Mouse (Mus musculus) embryonic facial prominence, embryonic 12.5 days (tissue): ENCODE measurements around the gene Vwa3b. TPM values are rescaled to one million over a fixed set of nuclear protein-coding genes. Genes with fewer than 3 reads are reported as not detected.

ENCODE experiments used
- ATAC-seq: fragments of 200-750 bp; cut with Nextera tagmentation; 2 replicates; pipeline ENCODE4 v1.8.0; 2017; ENCODE audit not compliant: insufficient number of reproducible peaks, insufficient read depth, low FRiP score, low TSS enrichment
- H3K27ac ChIP-seq: fragments of 300-500 bp; sonication (generic); 2 replicates; pipeline ENCODE4 v1.5.1; 2016; ENCODE audit warnings: mild to moderate bottlenecking
- H3K27me3 ChIP-seq: fragments of 300-500 bp; sonication (generic); 2 replicates; pipeline ENCODE4 v1.6.1; 2016; ENCODE audit warnings: mild to moderate bottlenecking, moderate library complexity
- H3K36me3 ChIP-seq: fragments of 300-500 bp; sonication (generic); 2 replicates; pipeline ENCODE4 v1.6.1; 2016; ENCODE audit warnings: mild to moderate bottlenecking
- H3K4me1 ChIP-seq: fragments of 300-500 bp; sonication (generic); 2 replicates; pipeline ENCODE4 v1.6.1; 2016
- H3K4me2 ChIP-seq: fragments of 300-500 bp; sonication (generic); replicated peaks from 2 replicates; pipeline ENCODE4 v1.6.1; 2016; ENCODE audit warnings: mild to moderate bottlenecking, moderate library complexity
- H3K4me3 ChIP-seq: fragments of 300-500 bp; sonication (generic); 2 replicates; pipeline ENCODE4 v1.5.1; 2016; ENCODE audit warnings: mild to moderate bottlenecking
- H3K9ac ChIP-seq: fragments of 300-500 bp; sonication (generic); 2 replicates; pipeline ENCODE4 v1.6.1; 2016; ENCODE audit warnings: mild to moderate bottlenecking, moderate library complexity
- H3K9me3 ChIP-seq: fragments of 300-500 bp; sonication (generic); 2 replicates; pipeline ENCODE4 v1.6.1; 2016; ENCODE audit warnings: mild to moderate bottlenecking, moderate library complexity
- WGBS: fragments of 180-500 bp; shearing (Covaris S2); methylation state at CpG from one replicate; pipeline ENCODE4 v1.1.7; 2016; 5-methylcytosine and 5-hydroxymethylcytosine counted together
- polyA plus RNA-seq: library from polyadenylated mRNA; unstranded; fragments of >200 nt; fragmentation: Nextera tagmentation; extraction: Ambion mirVana; gene quantifications from 2 replicates; pipeline ENCODE4 v1.2.1, GENCODE M21; 2016

The Vwa3b gene
- polyA plus RNA-seq, 1 experiment from 2014 or later, result 1.8 TPM

GRCm38 (mm10) chr1:37041126-37041525, 14.7 kb downstream of the Vwa3b start:
- no peaks in the 10 kb centered on the region for H3K27me3 ChIP-seq
- no peaks in the 10 kb centered on the region for H3K9me3 ChIP-seq
- no peak overlapping the region for H3K9ac ChIP-seq
- H3K4me2 ChIP-seq, result no peak overlapping the region
- no peak for ATAC-seq
- 88% methylated on average over 7 of the region's 7 CpGs for WGBS
- peaks cover 5% of the 10 kb centered on the region for H3K4me1 ChIP-seq
- no peak overlapping the region for H3K4me3 ChIP-seq
- H3K27ac ChIP-seq, result no peak overlapping the region
- no peaks in the 10 kb centered on the region for H3K36me3 ChIP-seq

GRCm38 (mm10) chr1:37041856-37042255, 15.5 kb downstream of the Vwa3b start:
- H3K4me3 ChIP-seq, result no peak overlapping the region
- no peaks in the 10 kb centered on the region for H3K9me3 ChIP-seq
- WGBS, result 87% methylated on average over 5 of the region's 5 CpGs
- ATAC-seq, result no peak
- H3K36me3 ChIP-seq, result no peaks in the 10 kb centered on the region
- no peak overlapping the region for H3K27ac ChIP-seq
- no peak overlapping the region for H3K9ac ChIP-seq
- H3K27me3 ChIP-seq, result no peaks in the 10 kb centered on the region
- peaks cover 5% of the 10 kb centered on the region for H3K4me1 ChIP-seq
- no peak overlapping the region for H3K4me2 ChIP-seq

DNA sequence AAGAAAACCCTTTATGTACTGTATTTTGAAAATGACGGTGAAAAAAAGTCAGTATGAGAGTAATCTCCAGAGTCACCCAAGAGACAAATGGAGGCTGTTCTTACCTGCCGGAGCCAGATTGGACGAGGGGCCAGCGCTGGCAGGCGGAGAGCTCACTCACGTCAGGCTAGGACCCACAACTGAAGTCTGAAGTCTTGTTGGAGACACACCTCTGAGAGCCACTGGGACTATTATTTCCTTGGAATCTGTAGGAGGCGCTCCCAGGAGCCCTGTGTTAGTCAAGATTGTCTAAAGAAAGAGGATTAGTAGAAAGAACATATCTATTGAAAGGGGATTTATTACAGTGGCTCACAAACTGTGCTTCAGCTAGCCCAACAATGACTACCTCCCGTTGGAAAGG, 16.4 kb downstream of the Vwa3b start:
- Histone ChIP-seq H3K4me2 (no peak overlapping the region), H3K27ac (no peak overlapping the region), H3K36me3 (0 out of 2 replicates have a peak, but pooled peaks cover 2% of the 10 kb centered on the region), H3K4me3 (no peak overlapping the region), H3K27me3 (no peaks in the 10 kb centered on the region), H3K4me1 (peaks cover 5% of the 10 kb centered on the region), H3K9ac (no peak overlapping the region), H3K9me3 (peaks cover 2% of the 10 kb centered on the region; the same call in 1 of the 2 replicates)
- 86% methylated on average over 8 of the region's 8 CpGs for WGBS
- ATAC-seq, result no peak

- H3K4me1 ChIP-seq, result peaks cover 5% of the 10 kb centered on the region
- no peak for ATAC-seq
- peaks cover 5% of the 10 kb centered on the region; the same call in 1 of the 2 replicates for H3K9me3 ChIP-seq
- no peak overlapping the region for H3K9ac ChIP-seq
- 92% methylated on average over 3 of the region's 3 CpGs for WGBS
- H3K4me2 ChIP-seq, result no peak overlapping the region
- no peak overlapping the region for H3K27ac ChIP-seq
- no peaks in the 10 kb centered on the region for H3K27me3 ChIP-seq
- H3K36me3 ChIP-seq, result 0 out of 2 replicates have a peak, but pooled peaks cover 3% of the 10 kb centered on the region
- H3K4me3 ChIP-seq, result no peak overlapping the region
Measured at GRCm38 (mm10) chr1:37043196-37043595, 16.8 kb downstream of the Vwa3b start.

DNA sequence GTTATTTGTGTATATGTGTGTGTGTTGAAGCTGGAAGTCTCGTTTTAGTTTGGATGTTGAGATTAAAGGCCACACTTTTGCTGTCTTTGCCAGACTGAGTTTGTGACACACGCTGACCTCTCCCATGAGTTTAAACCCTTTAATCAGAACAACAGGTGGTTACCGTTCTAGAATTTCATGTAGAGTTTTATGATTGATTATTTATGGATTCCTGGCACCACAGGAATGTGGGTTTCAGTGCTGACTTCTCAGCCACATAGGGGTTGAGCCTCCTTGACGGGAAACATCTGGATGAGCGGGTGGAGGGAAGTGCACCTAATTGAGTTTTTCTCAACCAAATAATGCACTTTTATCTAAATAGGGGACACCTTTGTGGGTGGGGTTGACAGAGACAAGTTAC, 19.1 kb downstream of the Vwa3b start:
- 28% methylated on average over 5 of the region's 5 CpGs for WGBS
- Histone ChIP-seq H3K4me3 (no peak overlapping the region), H3K9ac (no peak overlapping the region), H3K27me3 (no peaks in the 10 kb centered on the region), H3K4me2 (no peak overlapping the region; the same call in 1 of the 2 replicates), H3K9me3 (peaks cover 5% of the 10 kb centered on the region; the same call in 1 of the 2 replicates), H3K27ac (peak overlapping the region; percentile 67; the same call in 1 of the 2 replicates), H3K36me3 (0 out of 2 replicates have a peak, but pooled peaks cover 3% of the 10 kb centered on the region), H3K4me1 (peaks cover 5% of the 10 kb centered on the region)
- ATAC-seq, result no peak

GRCm38 (mm10) chr1:37049159-37049558, 22.8 kb downstream of the Vwa3b start:
- H3K4me3 ChIP-seq, result no peak overlapping the region

GRCm38 (mm10) chr1:37053691-37054090, 27.3 kb downstream of the Vwa3b start:
- Histone ChIP-seq H3K9me3 (no peaks in the 10 kb centered on the region), H3K9ac (no peak overlapping the region), H3K4me3 (no peak overlapping the region), H3K36me3 (no peaks in the 10 kb centered on the region), H3K27ac (no peak overlapping the region), H3K4me1 (peaks cover 4% of the 10 kb centered on the region; the same call in 1 of the 2 replicates), H3K27me3 (no peaks in the 10 kb centered on the region), H3K4me2 (no peak overlapping the region)
- ATAC-seq, result no peak
- 48% methylated on average over 4 of the region's 4 CpGs for WGBS

More at GRCm38 (mm10) chr1:37049159-37049558, 22.8 kb downstream of the Vwa3b start:
- H3K9ac ChIP-seq, result no peak overlapping the region
- no peak for ATAC-seq
- H3K4me1 ChIP-seq, result peaks cover 9% of the 10 kb centered on the region
- WGBS, result 38% methylated on average over 4 of the region's 4 CpGs
- H3K9me3 ChIP-seq, result peaks cover 5% of the 10 kb centered on the region; the same call in 1 of the 2 replicates
- H3K4me2 ChIP-seq, result no peak overlapping the region
- H3K27ac ChIP-seq, result no peak overlapping the region
- H3K27me3 ChIP-seq, result no peaks in the 10 kb centered on the region
- 0 out of 2 replicates have a peak, but pooled peaks cover 3% of the 10 kb centered on the region for H3K36me3 ChIP-seq

DNA sequence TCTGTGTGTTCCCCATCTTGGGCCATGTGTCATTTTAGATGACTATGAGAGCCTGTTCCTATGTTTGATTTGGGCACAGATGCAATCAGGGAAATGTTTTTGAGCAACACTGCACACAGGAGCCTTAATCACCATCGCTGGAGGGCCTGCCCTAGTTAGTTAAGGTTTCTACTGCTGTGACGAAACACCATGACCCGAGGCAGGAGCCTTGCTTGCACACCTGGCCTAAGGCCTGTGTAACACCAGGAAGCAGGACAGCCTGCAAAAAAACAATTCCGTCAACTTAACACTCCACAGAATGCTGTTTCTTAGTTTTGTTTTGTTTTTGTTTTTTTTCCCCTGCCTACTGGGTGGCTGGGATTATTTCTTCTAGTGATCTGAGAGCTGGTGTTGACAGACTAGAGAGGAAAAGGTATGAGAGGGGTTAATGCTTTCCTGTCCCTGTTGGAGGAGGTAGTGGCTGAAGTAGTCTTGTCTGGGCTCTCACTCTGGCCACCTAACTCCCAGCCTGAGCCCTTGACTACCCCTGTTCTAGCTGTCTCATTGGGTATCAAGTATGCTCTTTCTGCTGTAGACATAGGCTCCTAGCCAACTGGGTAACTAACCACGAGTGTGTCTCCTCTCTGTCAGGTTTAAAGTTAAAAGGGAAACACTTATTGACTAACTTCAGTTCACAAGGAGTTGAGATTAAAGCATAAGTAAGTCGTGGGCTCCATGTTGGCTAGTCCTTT, 30.6 kb downstream of the Vwa3b start:
- WGBS, result 68% methylated on average over 6 of the region's 6 CpGs
- no peaks in the 10 kb centered on the region for H3K36me3 ChIP-seq
- H3K27me3 ChIP-seq, result no peaks in the 10 kb centered on the region

GRCm38 (mm10) chr1:37060856-37061255, 34.5 kb downstream of the Vwa3b start:
- peaks cover 4% of the 10 kb centered on the region; the same call in 1 of the 2 replicates for H3K4me1 ChIP-seq
- H3K27ac ChIP-seq, result no peak overlapping the region
- no peak overlapping the region for H3K9ac ChIP-seq
- H3K36me3 ChIP-seq, result no peaks in the 10 kb centered on the region
- no peak overlapping the region for H3K4me3 ChIP-seq
- H3K9me3 ChIP-seq, result no peaks in the 10 kb centered on the region
- no peak for ATAC-seq
- 75% methylated on average over 5 of the region's 5 CpGs for WGBS
- H3K27me3 ChIP-seq, result no peaks in the 10 kb centered on the region
- H3K4me2 ChIP-seq, result no peak overlapping the region

More for the DNA sequence above, 30.6 kb downstream of the Vwa3b start:
- no peak overlapping the region for H3K27ac ChIP-seq
- no peaks in the 10 kb centered on the region for H3K9me3 ChIP-seq
- no peak for ATAC-seq
- no peak overlapping the region for H3K4me3 ChIP-seq
- H3K4me2 ChIP-seq, result no peak overlapping the region
- H3K9ac ChIP-seq, result no peak overlapping the region
- H3K4me1 ChIP-seq, result peaks cover 8% of the 10 kb centered on the region

GRCm38 (mm10) chr1:37063053-37063452, 36.7 kb downstream of the Vwa3b start:
- H3K27me3 ChIP-seq, result no peaks in the 10 kb centered on the region

GRCm38 (mm10) chr1:37063841-37064240, 37.4 kb downstream of the Vwa3b start:
- Histone ChIP-seq H3K4me3 (no peak overlapping the region), H3K9me3 (no peaks in the 10 kb centered on the region), H3K9ac (no peak overlapping the region), H3K27me3 (no peaks in the 10 kb centered on the region), H3K36me3 (no peaks in the 10 kb centered on the region), H3K4me1 (peaks cover 4% of the 10 kb centered on the region; the same call in 1 of the 2 replicates), H3K27ac (no peak overlapping the region), H3K4me2 (no peak overlapping the region)
- WGBS, result 79% methylated on average over 4 of the region's 4 CpGs
- ATAC-seq, result no peak

More at GRCm38 (mm10) chr1:37063053-37063452, 36.7 kb downstream of the Vwa3b start:
- ATAC-seq, result no peak
- no peak overlapping the region for H3K27ac ChIP-seq
- H3K9ac ChIP-seq, result no peak overlapping the region
- 81% methylated on average over 5 of the region's 5 CpGs for WGBS
- H3K4me3 ChIP-seq, result no peak overlapping the region
- H3K4me1 ChIP-seq, result peaks cover 4% of the 10 kb centered on the region; the same call in 1 of the 2 replicates
- no peaks in the 10 kb centered on the region for H3K36me3 ChIP-seq
- H3K9me3 ChIP-seq, result no peaks in the 10 kb centered on the region
- H3K4me2 ChIP-seq, result no peak overlapping the region
